Mouse (Mus musculus): ENCODE measurements around the gene Fam107a.

- TF ChIP-seq MYOD1 (IDR thresholded peaks at IDR 0.05; ENCODE audit: control insufficient read depth, insufficient read length, low read depth) (no peak), CTCF (IDR thresholded peaks at IDR 0.05; ENCODE audit: control insufficient read depth, insufficient read depth, insufficient read length) (no peak)
Observed at GRCm38 (mm10) chr14:8304082-8304481, 13.7 kb downstream of the Fam107a start.
